Mouse (Mus musculus): ENCODE measurements around the gene Npm1.

The Npm1 gene

DNA sequence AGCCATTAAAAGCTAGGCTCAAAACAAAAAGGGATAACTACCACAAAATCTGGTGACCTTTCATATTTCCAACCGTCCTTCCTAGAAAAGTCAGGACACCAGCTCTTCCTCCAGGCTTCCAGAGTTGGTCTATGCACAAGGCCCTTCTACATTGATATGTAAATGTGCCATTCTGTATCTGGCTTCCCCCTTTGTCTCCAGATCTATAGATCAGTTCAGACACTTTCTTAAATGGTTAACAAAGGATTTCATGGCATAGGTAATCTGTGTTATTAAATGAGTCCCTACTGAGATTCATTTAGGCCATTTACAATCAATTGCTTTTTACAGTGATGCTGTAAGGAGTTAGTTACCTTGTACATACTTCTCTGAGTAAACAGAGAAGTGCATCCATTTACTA lies 16.8 kb upstream of the Npm1 start:
- DNase-seq = no peak

DNA sequence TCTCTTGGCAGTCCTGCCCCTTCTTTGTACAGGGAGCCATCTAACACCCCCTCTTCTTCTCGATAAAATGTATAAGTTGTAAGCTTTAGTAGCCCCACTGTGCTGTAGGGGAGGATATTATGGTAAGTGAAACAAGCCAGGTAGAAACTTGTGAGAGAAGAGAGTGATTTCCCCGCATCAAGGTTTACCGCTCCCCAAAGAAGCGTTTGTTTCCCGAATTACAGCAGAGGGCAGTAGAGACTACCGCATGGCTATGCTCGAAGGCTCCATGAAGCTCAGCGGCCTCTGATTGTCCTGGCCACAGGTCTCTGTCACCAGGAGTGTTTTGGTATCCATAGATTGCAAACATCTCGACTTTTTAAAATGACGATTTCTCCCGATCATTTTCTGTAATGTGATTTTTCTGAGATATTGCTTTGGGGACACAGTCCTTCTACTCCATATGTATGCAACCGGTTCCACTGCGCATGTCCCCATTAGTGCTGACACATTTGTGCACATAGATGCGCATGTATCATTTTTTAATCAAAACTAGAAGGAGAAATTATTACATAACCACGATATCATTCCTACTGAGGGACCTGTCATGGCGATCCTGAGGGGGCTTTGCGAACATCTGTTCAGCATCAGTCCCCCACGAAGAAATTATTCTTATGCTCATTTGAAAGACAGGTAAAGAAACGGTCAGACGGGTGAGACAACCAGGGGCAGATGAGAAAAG lies 13.7 kb upstream of the Npm1 start:
- peak; percentile 42 for DNase-seq

DNA sequence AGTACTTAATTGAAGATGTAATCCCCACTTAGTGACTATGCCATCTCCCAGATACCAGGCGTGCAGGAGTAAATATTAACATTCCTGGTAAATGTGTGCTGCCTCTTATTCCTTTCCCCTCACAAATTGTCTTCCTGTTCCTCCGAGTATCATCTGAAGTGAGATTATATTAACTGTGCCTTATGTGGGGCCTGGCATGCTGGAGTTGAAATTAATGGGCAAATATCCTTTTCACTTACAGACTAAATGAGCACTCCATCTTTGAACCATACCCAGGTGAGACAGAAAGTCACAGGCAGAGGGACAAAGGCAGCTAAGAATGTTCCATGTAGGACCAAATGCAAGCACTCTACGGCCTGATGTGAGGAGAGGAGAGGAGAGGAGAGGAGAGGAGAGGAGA lies 12.8 kb upstream of the Npm1 start:
- DNase-seq = no peak

DNA sequence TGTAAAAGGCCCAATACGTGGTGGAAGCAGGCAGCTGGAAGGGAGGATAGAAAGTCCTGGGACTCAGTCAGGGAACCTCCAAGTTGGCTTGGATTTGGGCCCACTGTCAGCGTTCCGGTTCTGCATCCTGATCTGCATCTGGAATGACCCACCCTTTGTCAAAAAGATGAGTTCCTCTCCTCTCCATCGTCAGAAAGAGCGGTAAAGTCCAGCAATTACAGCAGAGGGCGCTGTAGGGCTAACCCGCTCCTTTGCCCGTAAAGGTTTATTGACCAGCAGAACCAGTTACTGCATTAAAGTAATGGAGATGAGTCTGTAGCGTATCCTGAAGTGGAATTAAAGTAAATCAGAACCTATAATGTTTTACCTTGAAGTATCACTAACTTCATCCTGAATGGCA lies 7.5 kb upstream of the Npm1 start:
- DNase-seq = peak; percentile 25

DNA sequence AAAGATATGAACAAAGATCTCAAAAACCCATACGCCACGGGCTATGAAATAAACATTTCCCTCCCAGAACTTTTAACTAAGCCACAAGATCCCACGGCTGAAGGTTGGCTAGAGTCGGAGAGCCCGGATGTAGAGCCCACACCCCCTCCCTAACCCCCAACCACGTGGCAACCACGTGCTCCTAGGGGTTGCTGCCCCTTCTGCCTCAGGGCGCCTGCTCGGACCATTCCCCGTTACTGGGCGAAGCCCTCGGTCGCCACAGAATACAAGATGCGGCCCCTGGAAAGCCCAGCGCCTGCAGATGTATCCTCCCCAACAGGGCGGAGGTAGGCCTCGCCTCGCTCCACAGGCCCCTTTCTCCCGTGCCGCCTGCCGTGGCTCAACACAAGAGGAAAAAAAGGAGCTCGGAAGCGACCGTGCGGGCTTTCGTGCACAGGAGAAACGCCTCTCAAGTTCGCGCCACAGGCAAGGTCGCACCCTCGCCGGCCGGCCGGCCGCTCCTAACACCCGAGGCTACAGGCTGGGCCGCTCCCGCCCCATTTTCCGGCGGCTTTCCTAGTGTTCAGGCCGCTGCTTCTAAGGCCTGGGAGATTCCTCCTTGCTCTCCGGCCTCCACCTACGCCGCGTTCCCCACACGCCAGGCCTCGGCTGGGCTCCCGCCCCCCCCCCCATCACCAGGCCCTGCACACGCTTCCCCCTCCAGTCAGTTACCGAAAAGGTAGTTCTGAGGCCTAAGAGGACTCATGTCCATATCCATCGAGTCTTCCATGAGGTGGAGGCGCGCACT lies 602 bp downstream of the Npm1 start:
- DNase-seq = peak; percentile 57

DNA sequence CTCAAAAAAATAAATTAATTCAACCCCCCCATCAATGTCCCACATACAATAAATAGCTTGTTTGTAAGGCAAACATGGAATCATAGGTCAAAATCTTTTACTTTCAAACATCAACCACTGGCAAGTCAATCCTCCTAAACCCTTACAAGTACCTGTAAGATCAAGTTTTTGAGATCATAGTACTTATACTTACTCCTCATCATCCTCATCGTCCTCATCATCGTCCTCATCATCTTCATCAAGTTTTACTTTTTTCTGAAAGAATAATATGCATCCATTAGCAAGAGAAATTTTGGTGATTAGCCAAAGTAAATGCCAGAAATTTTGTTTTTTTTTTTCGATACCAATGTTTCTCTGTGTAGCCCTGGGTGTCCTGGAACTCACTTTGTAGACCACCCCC lies 3.3 kb downstream of the Npm1 start:
- DNase-seq = no peak

DNA sequence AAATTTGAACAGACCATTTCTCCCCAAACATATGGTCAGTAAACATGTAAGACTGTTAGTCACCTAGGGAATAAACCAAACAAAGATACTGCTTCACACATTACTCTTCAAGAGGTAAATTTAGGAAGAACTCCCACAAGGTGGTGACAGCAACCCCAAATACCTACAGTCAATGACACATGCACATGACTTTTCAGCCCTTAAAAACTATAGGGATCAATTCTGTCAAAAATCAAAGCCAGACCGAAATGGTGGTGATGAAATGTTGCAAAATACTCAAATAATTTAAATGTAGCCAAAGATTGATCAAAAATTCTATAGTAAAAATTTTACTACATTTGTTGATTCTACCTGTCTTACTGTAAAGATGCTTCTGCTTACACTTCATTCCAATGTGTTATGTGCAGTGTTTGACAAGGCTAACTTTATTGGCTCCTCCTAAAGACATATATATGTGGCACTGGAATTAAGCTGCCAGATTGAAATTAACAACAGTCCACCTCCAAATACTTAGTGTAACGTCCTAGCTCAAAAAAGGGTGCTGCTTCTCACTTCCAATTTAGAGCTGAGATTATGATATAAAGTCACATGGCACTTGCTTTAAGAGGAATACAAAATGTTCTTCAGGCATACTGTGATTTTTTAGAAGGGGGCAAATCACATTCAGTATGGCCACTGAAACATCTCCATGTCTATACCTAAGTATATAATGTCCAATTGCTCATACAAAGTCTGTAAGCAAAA lies 5.4 kb downstream of the Npm1 start:
- DNase-seq = no peak

DNA sequence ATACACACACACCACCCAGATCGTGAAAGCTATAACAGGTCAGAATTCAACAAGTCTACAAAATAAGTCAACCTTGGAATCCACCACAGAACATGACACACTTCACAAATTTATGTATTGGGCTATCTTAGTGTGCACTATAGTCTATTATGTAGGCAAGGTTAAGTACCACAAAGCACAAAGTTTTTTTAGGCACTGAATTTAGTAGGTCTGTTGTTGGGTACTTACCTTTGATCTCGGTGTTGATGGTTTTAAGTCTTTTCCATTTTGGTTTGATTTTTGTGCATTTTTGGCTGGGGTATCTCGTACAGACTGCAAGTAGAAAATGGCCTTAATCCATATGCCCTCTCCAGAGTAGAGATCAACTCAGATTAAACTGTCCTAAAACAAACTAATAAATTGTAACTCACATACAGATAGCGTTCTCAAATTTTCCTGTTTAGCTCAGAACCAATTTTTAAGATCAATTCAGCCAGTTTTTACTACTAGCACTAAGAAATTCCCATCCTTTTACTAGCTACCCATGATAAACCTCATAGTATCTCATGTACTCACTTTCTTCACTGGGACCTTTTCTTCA lies 6.5 kb downstream of the Npm1 start:
- DNase-seq = no peak

DNA sequence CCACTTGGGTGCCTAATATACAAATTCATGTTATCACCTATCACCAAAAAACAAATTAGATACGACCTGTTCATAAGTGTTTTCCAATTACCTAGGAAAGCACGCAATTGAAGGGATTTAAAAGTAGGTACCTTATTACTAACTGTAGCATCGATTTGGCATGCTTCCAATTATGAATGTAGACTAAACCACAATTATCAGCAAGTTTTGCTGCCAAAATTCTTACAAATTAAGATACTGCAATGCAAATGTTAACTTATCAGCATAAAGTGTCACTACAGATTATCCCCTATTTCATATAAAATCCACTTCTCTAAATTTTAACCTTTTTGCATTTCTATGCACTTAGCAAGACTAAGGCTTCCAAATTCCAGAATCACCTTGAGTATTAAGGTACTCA lies 8.5 kb downstream of the Npm1 start:
- DNase-seq = no peak

DNA sequence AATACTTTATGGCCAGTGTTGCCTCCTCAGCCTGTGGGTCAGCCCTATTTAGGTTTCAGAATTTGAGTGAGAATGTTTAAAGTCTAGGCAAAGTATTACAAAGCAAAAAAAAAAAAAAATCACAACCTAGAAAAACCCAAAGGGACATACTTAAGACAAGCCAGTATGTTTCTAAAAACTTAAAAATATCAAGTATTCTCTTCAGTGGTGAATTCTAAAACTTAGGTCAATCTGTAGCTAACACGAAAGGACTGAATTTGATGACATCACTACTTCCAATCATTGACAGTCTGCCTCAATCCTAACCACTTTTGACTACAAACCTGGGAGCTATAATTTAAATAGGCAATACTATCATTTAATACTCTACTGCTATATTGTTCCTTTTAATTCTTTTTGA lies 10.0 kb downstream of the Npm1 start:
- no peak for DNase-seq

DNA sequence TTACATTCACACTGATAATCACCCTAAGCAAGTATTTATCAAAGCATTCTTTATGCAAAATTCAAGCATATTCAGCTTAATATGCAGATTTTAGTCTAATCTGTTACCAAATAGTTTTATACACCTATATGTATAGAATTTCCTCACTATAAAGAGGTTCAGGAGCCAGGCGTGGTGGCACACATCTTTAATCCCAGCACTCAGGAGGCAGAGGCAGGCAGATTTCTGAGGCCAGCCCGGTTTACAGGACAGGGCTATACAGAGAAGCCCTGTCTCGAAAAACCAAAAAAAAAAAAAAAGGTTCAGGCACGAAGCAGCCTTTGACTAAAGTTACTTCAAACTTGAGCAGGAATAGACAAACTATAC lies 11.2 kb downstream of the Npm1 start:
- DNase-seq = no peak

DNA sequence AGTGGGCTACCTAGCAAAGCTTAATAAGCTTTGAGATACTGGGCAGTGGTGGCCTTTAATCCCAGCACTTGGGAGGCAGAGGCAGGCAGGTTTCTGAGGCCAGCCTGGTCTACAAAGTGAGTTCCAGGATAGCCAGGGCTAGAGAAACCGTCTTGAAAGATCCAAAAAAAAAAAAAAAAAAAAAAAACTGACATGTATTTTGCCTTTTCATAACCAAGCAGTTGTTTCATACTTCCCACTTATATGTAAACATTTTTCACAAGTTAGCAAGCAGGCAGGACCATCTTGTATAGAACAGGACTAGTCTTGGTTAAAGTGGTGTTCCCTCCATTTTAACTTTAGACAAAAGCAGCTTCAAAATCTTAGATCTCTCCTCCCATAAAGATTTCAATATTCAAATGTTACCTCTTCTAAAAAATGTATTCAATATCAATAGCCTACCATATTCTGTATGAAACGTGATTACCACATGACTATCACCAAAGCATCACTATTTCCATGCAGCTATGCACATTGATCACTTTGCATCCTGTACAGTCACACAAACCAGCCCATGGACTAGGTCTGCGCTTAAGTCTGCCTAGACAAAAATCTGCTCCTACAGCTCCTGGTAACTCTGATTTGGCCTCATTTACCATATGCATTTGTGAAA lies 11.8 kb downstream of the Npm1 start:
- DNase-seq = no peak

DNA sequence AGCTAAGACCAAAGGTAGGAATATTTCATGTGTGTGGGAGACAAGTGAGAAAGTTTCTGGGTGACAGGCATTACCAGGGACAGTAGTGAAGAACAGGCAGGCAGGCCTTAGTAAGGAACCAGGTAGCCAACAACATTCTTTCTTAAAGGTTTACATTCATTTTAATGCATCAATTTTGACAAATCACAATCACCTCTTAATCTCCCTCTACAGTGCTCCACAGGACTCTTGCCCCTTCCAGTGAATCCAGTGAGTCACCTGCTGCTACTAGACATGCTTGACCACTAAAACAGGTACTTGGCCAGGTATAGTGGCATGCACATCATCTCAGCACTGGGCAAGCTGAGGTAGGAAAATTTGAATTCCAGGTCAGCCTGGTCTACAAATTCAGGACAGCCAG lies 12.6 kb downstream of the Npm1 start:
- DNase-seq = no peak

DNA sequence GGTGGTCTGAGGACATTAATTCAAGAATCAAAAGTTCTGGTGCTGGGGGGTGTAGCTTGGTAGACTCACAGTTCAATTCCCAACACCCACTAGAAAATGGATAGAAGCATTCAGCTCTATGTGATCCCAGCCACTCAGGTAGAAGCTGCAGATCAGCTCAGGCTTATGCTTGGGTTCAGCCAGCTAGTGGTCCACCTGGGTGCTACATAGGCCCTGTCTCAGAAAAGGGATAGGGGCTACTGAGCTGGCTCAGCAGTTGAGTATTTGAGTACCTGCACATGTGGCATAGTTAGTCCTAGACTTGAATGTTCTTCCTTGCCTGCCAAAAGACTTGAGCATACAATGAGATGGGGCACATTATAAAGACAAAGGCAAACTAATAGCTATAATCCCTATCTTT lies 13.6 kb downstream of the Npm1 start:
- no peak for DNase-seq

DNA sequence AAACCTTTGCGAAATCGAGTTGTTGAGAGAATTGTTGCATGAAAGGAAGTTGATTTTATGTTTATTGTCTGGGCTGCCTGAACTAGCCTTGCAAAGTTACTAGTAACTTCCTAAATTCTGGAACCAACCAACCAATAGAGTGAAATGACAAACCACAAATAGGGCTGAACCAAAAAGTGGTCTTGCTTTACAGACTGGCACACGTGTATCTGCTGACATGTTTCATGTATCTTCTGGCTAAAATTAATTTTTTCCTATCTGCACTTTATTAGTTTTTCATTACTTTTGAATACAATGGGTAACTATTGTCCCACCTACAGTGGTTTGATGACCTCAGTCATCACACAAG lies 13.9 kb downstream of the Npm1 start:
- DNase-seq = no peak

DNA sequence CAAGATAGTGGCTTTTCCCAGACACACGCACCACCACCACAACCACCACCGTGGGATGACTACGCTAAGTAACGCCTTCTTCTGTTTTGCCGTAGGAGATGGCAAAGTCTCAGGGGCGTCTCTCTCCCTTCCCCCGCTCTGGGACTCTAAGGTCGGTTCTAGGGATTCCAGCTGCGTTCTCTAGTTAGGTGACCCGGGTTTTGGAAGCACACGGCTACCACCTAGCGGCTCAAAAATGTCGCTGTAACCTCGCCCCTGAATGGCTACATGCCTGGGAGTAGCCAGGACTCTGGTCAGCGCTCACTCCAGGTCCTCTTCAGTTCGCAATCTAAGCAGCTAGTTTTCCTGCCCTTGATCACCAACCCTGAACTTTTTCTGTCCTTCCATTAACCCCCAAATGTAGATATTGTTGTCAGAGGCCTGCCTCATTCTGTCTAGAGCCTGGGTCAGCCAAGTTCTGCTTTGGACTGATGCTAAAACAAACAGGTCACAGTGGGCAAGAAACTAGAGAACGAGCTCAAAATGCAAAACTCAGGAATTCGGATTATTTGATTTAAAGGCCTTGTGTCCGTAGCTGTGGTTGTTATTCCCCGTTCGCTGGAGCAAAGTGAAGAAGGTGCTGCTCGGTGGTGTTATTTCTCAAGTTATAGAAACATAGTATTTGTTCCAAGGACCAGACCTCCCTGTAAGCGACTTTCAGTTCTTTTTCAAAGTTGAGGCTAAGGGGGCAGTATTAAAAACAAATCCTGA lies 14.5 kb downstream of the Npm1 start:
- peak; percentile 57 for DNase-seq

DNA sequence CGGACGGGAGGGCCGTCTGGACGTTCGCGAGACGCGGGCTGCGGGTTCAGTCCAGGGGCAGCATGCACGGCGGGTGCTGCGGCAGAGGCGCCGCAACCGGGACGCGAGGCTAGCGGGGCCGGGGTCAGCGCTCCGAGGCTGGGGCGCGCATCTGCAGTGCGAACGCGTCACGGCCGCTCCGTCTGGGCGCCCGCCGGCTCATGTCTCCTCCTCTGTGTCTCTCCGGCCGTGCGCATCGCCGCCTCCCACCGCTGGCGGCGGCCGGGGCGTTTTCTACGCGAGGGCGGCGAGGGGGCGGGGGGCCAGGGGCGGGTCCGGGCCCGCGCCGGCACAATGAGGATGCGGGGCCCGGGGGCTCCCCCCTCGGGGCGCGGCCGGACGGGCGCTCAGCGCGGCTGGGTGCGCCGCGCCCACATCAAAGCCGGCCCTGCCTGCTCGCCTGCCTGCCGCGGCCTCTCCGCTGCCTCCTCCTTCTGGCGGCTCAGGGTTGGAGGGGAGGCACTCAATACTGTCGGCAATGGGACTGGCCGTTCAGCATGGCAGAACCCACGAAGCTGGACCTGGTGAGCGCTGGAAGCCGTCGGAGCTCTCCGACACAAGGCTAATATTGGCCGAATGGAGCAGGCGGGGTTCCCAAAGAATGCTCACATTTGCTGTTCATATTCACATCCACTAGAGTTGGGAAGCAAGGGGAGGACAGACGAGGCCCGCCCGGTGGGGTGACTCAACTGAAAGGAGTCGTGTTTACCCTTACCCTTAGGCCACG lies 15.3 kb downstream of the Npm1 start:
- no peak for DNase-seq

DNA sequence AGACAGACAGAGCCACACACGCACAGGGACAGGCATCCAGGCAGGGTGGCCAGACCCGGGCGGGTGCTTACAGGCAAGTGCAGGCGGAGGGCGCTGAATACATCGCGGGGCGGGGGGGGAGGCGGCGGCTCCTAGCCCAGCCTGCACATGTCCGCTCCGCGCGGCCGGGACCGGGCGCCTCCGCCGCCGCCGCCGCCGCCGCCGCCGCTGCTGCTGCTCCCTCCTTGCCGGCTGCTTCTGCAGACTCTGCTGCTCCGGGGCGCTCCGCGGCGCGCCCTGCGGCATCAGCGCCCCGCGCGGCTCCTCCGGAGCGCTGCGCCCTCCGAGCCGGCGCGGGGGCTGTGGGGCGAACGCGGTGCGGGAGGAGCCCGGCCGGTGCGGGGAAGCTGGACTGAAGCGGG lies 15.8 kb downstream of the Npm1 start, which contains the start of gene Fgf18:
TSS of gene Fgf18 (minus strand) at position 230 of the 401 bp plus-strand sequence.
- DNase-seq = peak; percentile 39

DNA sequence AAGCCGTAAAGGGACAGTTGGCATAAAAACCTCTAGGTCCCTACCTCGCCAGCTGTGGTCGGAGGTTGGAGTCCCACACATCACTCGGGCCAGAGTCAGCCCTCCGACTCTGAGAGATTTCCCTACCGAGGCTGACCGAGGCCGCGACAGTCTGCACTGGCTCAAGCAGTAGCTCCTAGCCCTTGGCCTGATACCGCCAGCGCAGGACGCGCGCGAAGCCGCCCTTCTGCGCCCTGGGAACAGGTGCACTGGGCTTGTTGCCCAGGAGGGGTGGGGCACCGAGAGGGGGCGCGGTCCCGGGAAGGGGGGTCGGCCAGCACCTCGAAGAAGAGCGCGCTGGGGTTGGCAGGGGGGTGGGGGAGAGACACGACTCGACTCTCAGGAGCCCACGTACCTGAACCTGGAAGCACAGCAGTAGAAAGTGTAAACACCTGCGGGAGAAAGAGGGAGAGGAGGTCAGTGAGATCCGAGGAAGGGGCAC lies 16.3 kb downstream of the Npm1 start:
- peak; percentile 27 for DNase-seq

DNA sequence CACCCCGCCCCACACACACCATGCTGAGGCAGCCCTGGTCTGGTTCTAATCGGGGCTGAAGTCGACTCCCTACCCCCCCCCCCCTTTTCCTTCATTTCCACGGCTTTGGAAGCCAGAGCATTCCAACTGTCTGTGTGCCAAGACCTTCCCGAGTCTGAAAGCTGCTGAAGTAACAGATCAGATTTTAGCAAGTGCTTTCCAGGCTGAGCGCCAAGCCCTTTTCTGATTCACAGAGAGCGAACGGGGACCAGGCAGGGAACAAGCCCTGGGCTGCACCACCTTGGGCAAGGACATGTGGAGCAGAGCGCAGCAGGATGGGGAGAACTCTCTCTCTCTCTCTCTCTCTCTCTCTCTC lies 16.9 kb downstream of the Npm1 start:
- DNase-seq = peak; percentile 92

Data from right cerebral cortex, adult 18-20 months (tissue).